Mouse (Mus musculus) heart, postnatal 14 days (tissue): ENCODE data around the gene Fto. TPM values are rescaled to one million over a fixed set of nuclear protein-coding genes. Genes with fewer than 3 reads are reported as not detected.
A peak's percentile ranks its signal among the peaks of the same experiment; 100 is the strongest.

Source experiments
- DNase-seq, 2 experiments: peaks; one replicate each; pipeline ENCODE4 v3.0.0; 2021 to 2022
- intact Hi-C: fragments of 180-260 bp; cut with DNase I; formaldehyde crosslinking; loops from one replicate; pipeline ENCODE4 v1.15.1; 2025
- total RNA-seq, 2 experiments: library from RNA; stranded (reverse); gene quantifications; 2 replicates each; pipeline ENCODE4 v1.2.3; 2021

Fto gene
- total RNA-seq, 2 experiments from 2014 or later: 68.6 to 70.4 TPM

DNA sequence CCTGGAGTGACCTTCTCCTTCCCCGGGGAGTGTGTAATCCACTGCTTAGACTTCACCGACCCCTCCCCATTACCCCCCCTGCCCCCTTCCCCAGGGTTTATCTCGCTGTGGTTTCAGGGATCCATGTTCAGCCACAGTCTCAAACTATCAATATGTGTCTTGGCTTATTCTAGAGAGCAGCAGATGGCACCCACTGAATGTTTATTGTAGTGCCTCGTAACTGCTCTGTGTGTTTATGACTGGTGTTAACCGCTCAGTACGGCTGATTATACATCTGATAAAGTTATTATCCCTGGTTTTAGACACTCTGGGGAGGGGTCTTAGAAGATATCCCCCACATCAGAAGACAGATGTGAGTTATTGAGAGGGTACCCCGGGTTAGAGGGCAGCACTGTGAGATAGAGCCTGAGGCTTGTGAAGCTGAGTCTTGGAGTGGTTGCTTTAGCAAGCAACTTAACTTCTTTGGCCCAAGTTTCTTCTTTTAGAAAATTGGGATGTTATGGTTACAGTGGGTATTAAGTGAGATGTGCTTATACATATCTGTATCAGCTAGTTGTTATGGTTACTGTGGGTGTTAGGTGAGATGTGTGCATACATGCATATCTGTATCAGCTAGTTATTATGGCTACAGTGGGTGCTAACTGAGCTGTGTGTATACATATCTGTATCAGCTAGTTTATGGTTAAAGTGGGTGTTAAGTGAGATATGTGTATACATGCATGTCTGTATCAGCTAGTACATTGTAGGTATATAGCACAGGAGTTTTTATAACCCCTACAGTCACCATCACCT, 5.8 kb downstream of the Fto start:
- intact Hi-C loops: loop anchor here (10.0 kb wide), 1 partner anchor 1046 kb away; no protein-coding TSS in a partner anchor
- DNase-seq: no peak

DNA sequence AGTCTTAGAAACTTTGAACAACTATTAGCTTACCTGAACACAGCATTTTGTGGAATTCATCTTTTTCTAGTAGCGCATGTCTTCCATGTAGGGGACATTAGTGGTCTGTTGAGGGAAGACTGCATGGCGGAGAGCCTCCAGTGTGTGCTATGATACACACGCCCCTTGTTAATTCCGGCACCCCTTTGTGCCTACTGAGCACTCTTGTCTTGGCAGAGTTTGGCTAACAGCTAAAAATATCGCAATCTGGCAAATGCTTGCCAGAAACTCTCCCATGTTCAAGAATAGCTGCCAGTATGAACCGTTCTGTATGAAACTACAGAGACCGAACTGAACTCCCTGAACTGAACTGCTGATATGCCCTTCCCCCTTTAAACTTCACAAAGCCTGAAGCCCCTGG, 10.2 kb downstream of the Fto start:
- DNase-seq: peak in 1 of 2 experiments; percentile 19
- intact Hi-C loops: no loop called here

DNA sequence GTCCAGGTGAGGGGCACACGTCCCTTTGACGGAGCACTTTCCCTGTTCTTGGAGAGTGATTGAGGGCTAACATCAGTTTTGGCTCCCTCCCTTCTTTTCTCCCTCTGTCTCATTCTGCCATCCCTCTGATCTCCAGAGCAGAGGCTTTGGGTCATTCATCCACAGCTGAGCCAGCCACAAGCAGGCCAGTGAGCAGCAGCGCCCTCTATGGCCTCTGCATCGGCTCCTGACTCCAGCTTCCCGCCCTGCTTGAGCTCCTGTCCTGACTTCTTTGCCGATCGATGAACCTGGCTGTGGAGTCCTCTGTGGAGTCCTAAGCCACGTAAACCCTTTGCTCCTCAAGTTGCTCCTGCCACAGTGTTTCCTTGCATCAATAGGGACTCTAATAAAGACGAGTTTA, 10.9 kb downstream of the Fto start:
- intact Hi-C loops: no loop called here
- peak in 1 of 2 experiments; percentile 40 for DNase-seq

DNA sequence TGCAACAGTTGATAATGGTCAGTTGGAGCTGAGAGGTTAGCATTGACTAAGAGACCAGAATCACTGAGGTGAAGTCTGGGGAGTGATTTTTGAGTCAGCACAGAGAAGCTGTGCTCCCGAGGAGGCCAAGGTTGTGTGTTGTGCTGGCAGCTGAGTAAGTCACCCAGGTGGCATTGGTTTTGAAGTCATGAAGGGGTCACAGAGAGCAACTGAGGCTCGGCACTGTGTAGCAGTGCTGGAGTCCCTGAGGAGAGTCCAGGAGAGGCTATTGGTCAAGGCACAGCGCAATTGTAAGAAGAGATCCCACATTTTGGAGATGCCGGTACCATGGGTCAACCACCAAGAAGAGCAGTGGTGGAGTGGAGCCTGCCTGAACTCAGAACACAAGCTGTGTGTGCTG, 11.6 kb downstream of the Fto start:
- no peak for DNase-seq
- intact Hi-C loops: no loop called here

DNA sequence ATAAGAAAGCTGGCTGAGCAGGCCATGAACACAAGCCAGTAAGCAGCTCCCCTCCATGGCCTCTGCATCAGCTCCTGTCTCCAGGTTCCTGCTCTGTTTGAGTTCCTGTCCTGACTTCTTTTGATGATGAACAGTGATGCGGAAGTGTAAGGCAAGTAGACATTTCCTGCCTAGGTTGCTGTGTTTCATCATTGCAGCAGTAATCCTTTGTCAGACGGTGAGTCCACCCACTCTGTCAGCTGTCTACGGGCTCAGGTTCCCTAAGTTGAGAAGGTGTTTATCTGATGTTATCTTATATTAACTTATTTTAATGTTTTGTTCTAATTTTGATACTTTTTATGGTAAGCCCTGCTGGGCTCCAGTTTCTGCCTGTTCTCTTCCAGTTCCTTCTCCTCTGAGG, 12.7 kb downstream of the Fto start:
- DNase-seq: no peak

DNA sequence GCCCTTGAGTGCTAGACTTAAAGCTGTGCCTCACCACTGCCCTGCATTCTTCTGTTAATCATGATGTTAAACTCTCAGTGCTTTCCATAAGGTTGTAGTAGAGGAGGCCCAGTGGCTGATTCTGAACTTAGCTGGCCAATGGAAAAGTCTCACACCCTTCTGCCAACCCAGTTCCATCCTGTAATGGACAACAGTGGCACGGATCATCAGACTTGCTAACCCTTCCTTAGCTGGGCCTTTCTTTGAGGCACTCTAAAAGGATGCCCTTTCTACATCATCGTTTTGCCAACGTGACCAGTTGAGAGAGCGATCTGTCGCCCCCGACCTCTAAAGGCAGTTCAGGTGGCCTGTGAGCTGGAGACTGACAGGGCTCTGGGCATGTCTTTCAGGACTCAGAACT, 13.6 kb downstream of the Fto start:
- DNase-seq: no peak
- intact Hi-C loops: no loop called here

More for the DNA sequence above, 12.7 kb downstream of the Fto start:
- intact Hi-C loops: no loop called here

DNA sequence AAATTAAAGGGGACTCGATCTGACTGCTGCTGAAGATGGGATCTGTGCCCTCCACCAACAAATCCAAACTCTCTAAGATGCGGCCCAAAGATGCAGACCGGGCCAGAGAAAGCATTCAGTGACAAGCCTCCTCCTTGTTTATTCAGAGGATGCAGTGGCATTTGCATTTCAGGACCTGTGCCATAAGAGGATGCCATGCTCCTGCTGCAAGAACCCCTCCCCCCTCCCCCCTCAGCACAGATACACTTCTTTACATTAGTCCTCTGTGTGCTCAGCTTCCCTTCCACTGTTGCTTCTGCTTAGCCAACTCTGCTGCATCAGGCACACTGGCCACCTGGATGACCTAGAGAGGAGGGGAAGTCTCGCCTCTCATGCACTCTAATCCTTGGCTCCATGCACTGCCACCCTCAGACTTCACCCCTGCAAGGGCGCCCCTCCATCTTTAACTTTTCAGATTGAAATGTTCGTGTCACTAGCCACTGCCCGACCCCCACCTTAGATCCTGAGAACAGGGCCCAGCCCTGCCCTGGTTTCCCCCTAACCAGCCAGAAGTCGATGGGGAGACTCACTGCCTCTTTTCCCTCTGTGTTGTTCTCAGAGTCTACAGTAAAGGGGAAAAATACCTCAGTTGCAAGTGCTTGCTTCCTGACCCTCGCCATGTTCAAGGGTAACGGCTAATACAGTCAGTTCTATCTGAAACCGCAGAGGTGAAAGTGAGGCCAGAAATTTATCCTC, 14.3 kb downstream of the Fto start:
- no peak for DNase-seq
- intact Hi-C loops: no loop called here

DNA sequence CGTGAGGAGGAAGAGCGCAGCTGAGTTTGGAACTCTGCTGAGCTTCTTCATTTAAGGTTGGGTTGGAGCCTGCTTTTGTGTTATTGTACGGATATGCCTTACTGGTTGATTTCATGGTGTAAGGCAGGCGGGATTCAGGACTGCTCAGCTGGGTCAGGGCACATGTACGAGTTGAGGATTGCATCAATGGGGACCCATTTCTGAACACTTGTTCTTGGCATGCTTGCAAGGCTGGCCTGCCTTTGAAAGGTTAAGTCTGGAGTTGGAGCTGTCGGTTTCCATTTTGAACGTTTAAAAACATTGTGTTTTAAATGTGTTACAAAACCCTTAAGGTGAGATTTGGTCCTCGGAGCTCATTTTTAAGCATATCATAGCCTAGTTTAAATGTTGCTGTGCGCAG, 15.7 kb downstream of the Fto start:
- DNase-seq: no peak
- intact Hi-C loops: no loop called here

DNA sequence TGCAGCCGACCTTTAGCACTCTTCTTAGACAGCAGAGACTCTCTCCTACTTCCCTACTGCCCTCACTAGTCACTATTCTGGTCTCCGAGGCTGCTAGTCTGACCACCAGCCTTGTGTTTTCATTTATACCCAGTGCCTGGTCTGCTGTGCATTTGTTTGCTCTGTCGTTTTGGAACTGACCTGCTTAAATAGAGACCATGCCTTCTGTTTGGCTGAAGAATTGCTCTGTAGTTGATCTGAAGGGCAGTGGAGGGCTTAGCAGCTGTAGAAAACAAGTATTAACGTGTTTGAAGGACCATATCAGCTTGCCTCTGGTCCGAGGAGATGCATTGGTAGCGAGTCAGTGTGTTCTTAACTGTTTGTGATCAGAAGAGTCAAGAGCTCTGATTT, 16.1 kb downstream of the Fto start:
- DNase-seq: no peak
- intact Hi-C loops: no loop called here

DNA sequence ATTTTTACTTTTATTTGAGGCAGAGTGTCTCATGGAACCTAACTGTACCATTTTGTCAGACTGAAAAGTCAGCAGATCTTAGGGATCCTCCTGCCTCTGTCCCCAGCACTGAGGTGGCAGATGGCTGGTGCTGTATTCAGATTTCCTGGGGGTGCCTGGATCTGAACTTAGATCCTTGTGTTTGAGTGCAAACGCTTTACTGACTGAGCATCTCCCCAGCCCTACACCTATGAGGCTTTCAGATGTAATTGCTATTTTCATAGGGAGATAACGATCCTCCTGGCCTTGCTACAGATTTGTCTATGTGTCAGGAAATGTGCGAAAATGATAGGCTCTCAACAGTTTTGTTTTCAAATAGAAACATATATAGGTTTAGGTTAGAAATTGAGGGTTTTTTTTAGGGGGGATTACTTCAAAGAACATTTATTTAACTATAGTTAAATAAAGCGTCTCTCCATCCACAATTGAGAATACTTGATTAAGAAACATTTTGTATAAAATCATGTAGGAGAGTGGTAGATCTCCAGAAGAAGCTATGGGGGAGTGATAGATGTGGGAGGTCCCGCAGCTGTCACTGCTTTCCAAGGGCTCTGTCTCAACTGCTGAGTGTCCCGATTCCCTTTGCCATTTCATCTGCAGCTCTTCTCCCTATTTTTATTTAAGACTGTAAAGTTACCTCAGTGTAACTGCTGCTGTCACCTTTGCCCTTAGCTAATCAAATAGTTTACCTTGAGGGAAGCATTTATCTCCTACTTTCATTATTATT, 25.2 kb downstream of the Fto start:
- DNase-seq: no peak
- intact Hi-C loops: no loop called here

DNA sequence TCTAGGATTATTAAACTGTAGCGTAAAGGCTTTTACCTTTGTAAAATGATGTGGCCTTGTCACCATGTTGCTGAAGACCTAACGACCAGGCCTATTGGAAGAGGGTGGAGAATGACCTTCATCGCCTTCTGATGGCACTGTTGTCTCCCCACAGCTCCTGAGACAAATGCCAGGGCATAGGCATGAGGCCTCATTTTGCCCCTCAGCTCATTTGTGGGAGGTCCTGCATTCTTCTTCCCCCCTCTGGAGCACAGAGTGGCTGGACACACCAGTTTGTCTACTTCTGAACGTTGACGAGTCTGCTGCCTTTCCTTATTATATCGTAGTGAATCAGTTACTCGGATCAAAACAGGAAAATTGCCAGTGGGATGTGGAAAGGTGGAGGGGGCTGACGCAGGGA, 26.3 kb downstream of the Fto start:
- no peak for DNase-seq
- intact Hi-C loops: no loop called here

DNA sequence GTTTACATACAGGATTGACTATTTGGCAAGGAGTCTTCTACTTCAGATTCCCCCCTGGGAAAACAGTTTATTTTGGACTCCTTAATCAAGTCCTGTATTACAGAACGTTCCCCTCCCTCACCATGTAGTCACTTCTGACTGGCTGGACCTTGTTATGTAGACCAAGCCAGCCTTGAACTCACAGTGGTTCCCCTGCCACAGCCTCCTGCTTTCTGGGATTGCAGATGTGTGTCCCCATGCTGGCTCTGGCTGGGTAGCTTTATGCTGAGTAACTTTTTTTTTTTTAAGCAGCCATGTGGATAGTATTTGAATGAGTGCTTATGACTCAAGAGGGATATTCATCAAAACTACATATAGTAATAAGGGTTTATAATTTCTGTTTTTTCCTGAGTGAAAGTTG, 27.4 kb downstream of the Fto start:
- intact Hi-C loops: no loop called here
- no peak for DNase-seq

DNA sequence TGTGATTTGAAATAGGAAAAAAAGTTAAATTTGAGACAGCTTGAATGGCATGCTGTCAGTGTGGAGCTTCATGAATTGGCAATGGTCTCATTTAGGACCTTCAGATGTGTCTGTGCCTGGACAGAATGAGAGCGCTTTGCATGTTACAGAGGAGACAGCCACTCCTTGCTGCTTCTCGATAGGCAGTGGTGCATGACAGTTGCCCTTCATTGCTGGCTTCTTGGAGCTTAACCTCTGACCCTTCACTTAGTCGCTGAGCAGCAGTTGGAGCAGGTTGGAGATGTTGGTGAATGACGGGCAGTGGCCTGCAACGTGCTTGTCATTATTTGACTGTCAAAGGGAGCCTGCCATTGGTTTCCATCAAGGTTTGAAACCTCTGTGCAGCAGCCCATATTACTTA, 28.9 kb downstream of the Fto start:
- no peak for DNase-seq
- intact Hi-C loops: no loop called here

DNA sequence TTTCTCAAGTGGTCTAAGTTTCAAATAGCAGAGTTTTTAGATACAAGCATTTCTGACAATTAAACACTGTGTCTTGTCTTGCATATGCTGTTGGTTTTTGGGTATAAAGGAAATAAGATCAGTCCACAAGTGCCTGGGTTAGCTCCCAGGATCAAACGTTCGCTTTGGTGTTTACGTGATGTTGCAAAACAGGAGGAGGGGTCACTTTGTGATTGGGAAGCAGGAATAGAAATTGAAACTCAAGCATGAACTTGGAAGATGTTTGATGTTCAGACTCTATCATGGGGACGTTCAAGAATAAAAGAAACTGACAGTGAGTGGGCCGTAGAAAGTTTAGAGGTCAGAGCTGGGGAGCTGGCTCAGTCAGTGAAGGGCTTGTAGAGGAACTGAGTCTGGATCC, 29.5 kb downstream of the Fto start:
- no peak for DNase-seq
- intact Hi-C loops: no loop called here

DNA sequence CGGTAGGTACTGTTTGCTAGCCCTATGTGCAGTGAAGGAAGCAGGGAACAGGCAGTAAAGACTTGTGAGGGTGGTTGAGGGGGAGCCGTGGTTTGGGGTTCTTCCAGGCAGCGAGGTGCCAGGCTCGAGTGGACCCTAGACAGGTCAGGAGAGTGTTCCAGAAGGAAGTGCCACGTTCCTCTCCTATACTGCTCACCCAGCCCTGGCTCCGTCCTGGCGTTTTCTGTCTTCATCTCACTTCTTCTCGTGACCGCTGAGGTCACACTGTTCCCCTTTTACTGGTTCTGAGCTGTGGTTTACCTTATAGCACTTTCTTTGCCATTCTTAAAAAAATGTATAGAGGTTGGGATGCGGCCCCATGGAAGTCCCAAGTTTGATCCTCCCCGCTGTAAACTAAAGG, 31.3 kb downstream of the Fto start:
- intact Hi-C loops: no loop called here
- DNase-seq: no peak

DNA sequence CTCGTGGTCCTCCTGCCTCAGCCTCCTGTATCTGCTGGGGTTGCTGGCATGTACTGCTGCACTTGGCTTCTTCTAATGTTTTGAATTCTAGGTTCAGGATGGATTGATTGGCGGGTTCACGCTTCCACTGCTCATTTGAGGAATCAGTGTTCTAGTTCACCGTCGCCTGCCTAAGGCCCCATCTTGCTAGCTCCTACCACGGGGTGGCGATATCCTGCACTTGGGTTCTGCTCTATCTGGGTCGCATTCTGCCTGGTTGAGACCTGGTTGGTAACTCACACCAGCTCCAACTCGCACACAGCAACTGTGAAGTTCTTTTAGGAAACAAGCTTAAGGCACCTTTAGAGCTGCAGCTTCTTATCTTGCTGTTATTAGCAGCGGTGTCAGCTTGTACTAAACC, 33.8 kb downstream of the Fto start:
- DNase-seq: no peak
- intact Hi-C loops: no loop called here

DNA sequence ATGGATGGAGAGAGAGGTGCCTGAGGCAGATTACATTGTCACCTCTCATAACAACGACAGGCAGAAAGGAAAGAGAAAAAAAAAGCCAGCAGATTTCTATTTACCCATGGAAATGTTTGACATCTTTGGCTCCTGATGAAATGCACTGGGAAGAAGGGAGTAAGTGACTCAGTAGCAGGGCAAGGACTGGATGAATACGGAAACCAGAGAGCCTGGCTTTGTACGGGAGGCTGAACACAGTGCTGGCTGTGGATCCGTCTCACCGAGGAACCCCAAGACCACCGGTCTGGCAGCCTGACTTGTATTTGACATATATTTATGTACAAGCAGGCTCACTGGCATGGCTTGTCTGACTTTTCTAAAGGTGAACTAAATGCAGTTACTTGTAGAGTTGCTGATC, 34.3 kb downstream of the Fto start:
- intact Hi-C loops: no loop called here
- DNase-seq: no peak

DNA sequence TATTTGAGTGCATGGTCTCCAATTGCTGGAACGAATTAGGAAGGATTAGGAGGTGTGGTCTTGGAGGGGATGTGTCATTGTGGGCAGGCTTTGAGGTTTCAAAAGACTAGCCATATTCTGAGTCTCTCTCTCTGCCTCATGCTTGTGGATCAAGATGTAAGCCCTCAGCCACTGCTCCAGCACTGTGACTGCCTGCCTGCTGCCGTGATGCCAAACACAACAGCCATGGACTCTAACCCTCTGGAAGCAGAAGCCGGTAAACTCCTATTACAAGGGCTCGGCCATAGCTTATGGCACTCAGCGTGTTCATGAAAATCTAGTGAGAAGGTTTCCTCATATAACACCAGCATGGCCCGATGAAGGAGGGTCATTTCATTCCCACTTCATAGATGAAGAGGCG, 36.5 kb downstream of the Fto start:
- intact Hi-C loops: no loop called here
- no peak for DNase-seq

DNA sequence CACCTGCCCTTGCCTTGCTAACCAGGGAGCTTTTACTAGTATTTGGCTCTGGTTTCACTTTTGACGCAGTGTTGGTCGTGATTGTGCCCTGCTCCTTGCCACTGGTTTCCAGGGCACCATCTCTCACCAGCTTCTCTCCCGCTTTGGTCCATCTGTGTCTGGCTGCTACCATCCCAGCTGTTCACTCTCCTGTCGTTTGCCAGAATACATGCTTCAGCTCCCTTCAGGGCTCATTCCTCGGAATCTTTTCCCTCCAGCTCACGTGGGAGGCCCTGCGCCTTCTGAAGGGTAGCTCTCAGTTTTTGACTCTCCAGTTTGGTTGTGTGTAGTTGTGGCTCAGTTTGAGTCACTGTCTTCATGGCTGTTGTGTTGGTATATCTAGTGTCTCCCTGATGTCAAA, 37.3 kb downstream of the Fto start:
- intact Hi-C loops: no loop called here
- no peak for DNase-seq

DNA sequence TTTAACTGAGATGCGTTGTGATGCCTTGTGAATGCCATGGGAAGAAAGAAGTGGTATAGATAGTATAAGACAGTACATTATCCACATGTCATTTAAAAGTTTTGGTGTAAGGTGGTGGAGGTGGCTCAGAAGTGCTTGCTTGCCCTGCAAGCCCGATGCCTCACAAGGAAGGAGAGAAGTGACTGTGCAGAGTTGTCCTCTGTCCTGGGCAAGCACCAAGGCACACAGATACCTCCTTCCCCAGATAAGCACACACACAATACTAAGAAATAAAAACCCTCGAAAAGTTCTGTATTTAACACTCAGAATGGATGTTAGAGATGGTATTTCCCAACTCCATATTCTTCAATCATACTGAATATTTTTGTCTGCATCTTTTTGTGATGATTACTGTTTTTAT, 39.3 kb downstream of the Fto start:
- no peak for DNase-seq
- intact Hi-C loops: no loop called here

DNA sequence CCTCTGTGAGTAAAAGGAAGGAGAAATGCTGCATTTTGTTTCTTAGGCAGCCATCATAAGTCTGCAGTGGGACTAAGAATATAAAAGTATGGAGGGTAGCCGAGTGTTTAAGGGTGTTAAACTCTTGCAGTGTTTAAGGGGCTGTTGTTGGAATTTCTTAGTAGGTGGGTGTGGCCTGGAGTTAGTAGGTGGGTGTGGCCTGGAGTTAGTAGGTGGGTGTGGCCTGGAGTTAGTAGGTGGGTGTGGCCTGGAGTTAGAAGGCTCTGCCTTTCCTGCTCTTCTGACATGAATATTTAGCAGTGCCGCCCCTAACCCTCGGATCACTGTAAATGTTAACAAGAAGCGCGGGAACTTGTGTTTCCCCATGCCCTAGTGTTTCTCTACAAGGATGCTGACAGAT, 39.7 kb downstream of the Fto start:
- intact Hi-C loops: no loop called here
- no peak for DNase-seq

DNA sequence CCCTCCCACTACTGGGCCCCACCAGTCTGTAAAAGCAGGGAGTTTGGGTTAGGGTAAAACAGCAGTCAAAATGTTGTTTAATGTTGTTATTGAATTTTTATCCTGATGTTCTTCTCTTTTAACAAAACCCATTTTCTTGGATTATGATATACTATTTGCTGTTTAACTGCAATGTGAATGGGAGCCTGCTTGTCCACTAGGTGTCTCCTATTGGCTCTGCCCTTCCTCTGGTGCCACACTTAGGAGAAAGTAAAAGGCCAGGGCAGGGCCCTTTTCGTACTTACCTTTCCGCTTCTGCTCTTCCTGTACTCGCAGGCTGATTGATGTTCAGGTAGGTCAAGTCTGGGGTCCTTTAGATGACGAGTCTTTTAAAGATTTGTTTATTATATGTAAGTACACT, 40.6 kb downstream of the Fto start:
- no peak for DNase-seq
- intact Hi-C loops: no loop called here
